Mouse (Mus musculus) lung, postnatal 0 days (tissue): ENCODE data around the gene Rars2.

Experiments
- CTCF ChIP-seq: IDR thresholded peaks from 2 replicates; pipeline ENCODE4 v1.5.1; 2016; ENCODE audit warnings: antibody characterized with exemption, mild to moderate bottlenecking
- EP300 ChIP-seq: IDR thresholded peaks from 2 replicates; pipeline ENCODE4 v1.6.1; 2016; ENCODE audit warnings: antibody characterized with exemption, mild to moderate bottlenecking, control low read depth

- TF ChIP-seq CTCF, result no peak
- TF ChIP-seq EP300, result no peak
These were observed 32.3 kb upstream of the Rars2 start for GRCm38 (mm10) chr4:34582476-34582875.
